Mouse (Mus musculus) lung, postnatal 4 days (tissue): ENCODE data around the gene G6pc.
A peak's percentile ranks its signal among the peaks of the same experiment; 100 is the strongest.
"Not testable (repeated sequence)": the region's sequence is repeated elsewhere in the genome, so short reads cannot be mapped to it uniquely, and the experiment has no call there.

Experiments used
- DNase-seq, 2 experiments: peaks; one replicate each; pipeline ENCODE4 v3.0.0; 2021

The G6pc gene

DNA sequence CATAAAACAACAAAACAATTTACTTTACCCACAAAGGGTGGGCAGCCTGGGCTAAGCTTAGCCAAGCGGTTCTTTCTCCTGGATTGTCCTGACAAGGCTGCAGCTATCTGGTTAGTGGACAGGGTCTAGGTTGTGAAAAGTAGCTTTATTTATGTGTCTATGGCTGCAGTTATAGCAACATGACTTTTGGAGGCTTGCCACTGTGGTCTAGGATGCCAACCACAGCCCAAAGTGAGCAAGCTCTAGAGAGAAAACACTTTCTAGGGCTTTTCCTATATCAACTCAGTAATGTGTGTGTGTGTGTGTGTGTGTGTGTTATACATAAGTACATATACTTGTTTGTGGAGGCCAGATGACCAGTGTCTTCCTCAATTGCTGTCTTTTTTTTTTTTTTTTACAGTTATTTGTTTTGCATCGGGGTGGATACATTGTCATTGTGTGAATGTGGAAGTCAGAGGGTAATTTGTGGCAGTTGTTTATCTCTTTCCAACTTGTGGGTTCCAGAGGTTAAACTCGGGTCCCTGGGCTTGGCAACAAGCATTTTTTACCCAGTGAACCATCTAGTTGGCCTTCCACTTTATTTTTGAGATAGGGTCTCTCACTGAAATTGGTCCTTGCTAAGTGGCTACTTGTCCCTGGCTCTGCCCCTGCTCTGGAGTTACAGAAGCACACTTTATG lies 9.7 kb upstream of the G6pc start:
- no peak for DNase-seq

DNA sequence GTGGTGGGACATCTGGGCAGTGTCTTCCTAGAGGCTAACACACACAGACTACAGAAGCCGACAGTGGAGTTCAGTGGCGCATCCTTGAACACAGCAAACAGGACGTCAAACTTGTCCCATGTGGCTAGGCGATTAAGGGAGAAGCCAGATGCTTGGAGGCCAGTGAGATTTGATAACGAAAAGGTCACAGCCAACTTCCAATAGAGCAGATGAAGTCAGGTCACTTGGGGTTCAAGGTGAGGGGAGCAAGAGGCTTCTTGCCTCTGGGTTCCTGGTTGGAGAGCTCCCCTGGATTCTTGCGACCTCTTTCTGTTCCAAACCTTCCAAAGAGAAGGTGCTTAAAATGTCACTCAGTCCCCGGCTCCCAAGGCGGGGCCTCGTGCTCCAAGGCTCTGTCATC lies 7.6 kb upstream of the G6pc start:
- no peak for DNase-seq

DNA sequence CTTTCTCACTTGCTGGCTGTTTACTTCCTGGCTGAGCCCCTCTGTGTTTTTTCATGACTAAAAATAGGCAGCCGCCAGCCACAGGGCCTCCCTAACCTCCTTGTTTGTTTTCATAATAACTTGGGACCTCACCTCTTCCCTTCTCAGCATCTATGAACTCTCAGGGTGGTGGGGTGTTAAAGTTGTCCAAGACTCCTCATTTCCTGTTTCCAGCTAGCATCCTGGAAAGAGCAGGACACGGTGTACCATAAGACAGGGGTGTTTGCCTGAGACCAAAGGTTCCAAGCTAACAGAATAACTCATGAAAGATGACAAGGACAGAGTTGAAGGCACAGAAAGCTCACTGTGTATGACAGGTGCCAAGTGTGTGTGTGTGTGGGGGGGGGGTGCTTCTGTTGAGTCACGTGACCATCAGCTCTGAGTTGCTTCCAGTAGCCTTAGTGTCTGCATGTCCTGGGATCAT lies 6.7 kb upstream of the G6pc start:
- DNase-seq: no peak

DNA sequence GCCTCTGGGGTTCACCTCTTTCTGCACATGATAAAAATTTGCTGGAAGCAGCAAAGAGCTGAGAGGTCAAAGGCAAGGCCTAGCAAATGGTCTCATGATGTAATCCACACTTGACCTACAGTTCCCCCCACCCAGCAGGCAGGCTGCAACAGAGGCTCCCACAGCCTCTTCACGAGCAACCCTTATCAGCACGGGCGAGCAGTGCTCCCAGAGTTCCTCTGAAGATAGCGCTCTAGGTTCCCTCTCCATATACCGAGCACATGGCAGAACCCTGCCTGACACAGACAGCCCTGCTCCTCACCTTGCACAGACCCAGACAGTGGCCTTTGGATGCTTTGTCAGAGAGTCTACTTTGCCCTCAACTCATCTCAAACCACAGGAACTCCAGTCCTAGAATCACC lies 2.8 kb upstream of the G6pc start:
- DNase-seq: no peak

- DNase-seq: no peak
These were observed 2.8 kb downstream of the G6pc start for GRCm38 (mm10) chr11:101370141-101370540.

GRCm38 (mm10) chr11:101374421-101374938 lies 7.1 kb downstream of the G6pc start:
- DNase-seq: no peak

DNA sequence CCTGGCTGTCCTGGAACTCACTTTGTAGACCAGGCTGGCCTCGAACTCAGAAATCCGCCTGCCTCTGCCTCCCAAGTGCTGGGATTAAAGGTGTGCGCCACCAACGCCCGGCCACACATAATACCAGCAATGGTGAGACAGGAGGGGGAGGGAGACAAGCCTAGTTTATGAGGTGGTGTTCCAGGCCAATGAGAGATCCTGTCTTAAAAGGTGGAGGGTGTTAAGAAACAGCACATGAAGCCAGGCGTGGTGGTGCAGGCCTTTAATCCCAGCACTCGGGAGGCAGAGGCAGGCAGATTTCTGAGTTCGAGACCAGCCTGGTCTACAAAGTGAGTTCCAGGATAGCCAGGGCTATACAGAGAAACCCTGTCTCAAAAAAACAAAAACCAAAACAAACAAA lies 10.8 kb downstream of the G6pc start:
- not testable (repeated sequence) for DNase-seq

DNA sequence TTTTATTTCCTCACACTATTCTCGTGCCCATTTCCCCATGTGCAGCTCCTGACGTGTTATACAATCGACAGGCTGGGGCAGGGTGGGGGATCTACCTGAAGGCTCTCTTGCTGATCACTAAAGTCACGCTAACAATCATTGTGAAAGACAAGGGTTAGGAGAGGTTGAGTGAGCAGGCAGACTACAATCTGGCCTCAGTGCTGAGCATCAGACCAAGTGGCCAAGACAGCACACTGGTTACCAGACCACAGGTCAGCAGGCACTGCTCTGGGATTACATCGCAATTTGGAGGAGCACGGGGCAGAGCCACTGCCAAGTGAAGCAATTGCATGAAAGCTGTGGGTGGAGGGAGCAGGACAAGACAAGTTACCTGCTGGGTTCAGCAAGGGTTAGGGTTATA lies 11.6 kb downstream of the G6pc start:
- no peak for DNase-seq

DNA sequence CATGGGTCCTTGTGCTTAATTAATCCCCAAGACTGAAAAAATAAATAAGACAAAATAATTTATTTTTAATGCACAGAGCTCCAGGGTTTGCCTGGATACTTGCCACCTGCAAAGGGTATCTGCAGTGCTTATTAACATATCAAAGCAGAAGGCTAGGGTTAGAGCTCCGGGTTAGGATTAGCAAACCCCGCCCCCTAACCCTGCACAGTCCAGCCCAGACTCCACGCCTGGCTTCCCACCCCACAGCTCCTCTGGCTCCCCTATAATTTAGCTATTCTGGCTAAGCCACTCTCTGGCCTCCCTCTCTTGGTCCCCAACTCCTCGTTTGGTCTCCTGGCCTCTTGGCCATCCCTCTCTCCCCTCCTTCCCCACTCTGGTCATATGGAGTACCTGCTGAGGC lies 14.5 kb downstream of the G6pc start:
- no peak for DNase-seq

GRCm38 (mm10) chr11:101395110-101395509 lies 27.7 kb downstream of the G6pc start:
- peak; percentile 67 to 78 for DNase-seq

DNA sequence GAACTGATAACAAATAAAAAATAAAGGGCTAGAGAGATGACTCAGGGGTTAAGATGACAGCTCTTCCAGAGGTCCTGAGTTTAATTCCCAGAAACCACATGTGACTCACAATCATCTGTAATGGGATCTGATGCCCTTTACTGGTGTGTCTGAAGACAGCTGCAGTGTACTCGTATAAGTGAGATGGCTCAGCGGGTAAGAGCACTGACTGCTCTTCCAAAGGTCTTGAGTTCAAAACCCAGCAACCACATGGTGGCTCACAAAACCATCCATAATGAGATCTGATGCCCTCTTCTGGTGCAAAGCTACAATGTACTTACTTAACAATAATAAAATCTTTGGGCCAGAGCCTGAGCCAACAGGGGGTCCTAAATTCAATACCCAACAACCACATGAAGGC lies 47.9 kb downstream of the G6pc start:
- DNase-seq: no peak

DNA sequence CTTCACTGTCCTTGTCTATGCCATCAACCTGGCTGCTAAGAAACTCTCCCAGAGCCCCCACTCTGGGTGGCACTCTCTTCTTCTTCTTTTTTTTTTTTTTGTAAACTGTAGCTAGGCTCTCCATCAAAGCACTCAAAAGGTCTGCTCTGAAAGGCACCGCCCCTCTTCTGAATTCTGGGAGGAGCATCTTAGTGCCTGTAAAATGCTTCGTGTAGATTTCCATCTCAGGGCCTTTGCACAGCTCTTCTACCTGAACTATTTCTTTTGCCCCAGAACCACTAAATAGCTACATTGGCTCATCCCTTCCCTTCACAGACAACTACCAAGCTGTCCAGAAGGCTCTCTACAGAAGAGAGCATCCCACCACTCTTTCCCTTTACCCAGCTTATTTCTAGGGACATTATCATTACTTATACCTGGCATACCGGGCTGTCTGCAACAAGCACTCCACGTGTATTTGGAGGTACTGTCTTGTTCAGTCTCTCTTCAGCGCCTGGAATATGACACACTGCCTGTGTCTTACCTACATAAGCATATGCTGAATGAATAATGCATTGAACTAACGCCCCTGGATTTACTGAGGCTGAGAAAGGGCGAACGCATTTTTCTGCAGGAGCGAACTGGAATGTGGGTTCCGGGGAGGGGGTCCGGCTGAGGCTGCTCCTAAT lies 49.2 kb downstream of the G6pc start:
- no peak for DNase-seq

- peak; percentile 90 to 93 for DNase-seq
These were observed 49.9 kb downstream of the G6pc start, which contains the start of gene Aarsd1 for GRCm38 (mm10) chr11:101417101-101417855. Gene Aarsd1, minus strand, starts transcription at chr11:101417615.

DNA sequence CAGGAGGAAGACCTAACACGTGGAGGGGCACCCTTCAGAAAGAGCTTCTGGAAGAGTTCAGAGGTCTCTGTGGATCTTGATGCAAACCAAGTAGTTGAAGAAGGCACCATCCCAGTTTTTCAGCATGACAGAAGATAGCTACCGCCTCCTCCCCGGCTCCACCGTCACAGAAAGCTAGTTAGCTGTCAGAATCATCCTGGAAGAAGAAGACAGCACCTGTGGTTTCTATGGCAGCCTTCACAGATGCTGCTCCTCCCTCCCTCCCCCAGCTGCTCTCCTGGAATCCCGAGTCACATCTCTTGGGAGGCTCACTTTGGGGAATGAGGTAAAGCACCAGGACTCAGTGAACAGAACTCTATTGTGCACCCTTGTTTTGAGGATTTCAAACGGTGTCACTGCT lies 51.6 kb downstream of the G6pc start:
- DNase-seq: no peak

DNA sequence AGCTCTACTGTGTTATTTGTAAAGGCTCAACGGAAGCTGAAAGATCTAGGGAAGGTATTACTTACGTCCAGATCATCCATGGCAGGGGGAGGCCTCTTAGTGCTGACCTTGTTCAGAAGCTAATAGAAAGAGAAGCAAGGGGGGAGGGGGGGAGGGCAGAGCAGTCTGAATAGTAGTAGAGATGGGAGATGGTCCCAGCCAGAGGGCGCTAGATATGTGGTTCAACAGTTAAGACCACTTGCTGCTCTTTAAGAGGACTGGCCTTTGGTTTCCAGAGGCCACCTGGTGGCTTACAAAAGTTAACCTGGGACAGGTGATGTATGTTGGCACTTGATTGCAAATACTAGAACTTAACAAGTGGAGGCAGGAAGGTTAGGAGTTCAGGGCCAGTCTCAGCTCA lies 52.2 kb downstream of the G6pc start:
- DNase-seq: no peak

GRCm38 (mm10) chr11:101420148-101420547 lies 52.8 kb downstream of the G6pc start:
- DNase-seq: no peak

DNA sequence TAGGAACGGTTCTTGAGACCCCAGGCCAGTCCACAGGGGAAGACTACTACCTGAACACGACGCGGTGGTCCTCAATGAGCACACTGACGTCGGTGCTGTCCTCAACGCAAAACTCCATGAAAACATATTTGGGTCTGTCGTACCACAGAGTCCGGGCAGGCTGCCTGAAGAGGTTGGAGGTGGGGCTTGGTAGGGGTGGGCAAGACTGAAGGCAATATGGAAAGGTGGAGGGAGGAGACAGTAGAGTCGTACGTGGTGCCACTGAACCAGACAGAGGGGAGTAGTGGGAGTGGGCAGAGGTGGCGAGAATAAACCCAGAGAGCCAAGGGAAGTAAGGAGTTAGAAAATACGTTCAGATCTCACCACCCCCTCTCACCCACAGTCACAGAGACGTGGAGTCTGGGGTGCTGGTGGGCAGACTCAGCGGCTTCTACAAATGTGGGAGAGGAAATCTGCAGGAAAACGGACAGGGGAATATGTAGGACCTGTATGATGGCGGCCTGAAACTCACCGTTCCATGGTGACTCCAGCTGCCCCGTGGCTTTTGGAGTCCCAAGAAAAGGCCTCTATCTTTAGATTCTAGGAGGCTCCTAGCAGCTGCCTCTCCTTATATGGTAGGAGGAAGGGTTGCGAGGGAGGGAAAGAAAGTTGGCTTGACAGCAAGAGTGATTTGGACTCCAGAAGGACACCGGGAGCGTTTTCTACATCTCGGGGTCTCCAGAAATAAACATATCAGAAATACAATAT lies 56.9 kb downstream of the G6pc start, which contains the start of gene Gm27029:
Gene Gm27029, minus strand, starts transcription at position 692 of the 747 bp plus-strand sequence.
- peak; percentile 41 to 45 for DNase-seq

DNA sequence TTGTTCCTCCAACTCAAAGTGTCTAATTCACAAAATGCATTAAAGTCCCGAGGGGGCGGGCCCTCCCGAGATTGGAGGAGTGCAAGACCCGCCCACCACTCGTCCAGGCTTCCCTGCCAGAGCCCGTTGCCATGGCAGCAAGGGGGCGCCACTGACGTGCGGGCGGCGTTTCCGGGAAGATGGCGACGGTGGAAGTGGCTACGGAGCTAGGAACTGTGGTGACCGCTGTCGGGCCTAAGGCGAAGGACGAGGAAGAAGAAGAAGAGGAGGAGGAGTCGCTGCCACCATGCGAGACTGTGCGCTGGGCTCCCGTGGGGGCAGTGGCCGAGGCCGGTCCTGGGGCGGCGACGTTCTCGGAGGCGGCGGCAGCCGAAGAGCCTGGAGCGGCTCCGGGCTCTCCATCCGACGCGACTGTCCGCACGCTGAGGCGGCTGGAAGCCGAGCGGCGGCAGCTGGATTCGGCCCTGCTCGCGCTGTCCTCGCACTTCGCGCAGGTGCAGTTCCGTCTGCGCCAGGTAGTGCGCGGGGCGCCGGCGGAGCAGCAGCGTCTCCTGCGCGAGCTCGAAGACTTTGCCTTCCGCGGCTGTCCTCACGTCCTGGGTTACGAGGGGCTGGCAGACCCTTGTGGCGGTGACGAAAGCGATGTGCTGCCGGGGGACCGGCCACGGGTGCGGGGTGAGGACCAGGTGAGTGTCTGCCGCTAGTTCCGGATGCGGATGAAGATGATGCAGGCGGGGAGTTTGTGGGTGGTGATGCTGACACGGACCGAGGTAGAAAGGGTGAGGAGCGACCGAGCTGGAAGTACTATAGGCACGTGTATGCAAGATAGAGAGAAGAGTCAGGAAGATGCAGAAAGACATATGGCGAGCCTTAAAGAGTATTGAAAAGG lies 57.8 kb downstream of the G6pc start, which contains the start of the genes Rundc1 and Ptges3l:
Gene Rundc1, plus strand, starts transcription at position 161 of the 889 bp plus-strand sequence.
Gene Ptges3l, minus strand, starts transcription at position 409 of the 889 bp plus-strand sequence.
- DNase-seq: peak; percentile 98 to 99

GRCm38 (mm10) chr11:101426165-101426564 lies 58.8 kb downstream of the G6pc start:
- no peak for DNase-seq
